Mouse (Mus musculus) intestine, embryonic 15.5 days (tissue): ENCODE data around the gene Olfr589. TPM values are rescaled to one million over a fixed set of nuclear protein-coding genes. Genes with fewer than 3 reads are reported as not detected.
"Not testable (repeated sequence)": the region's sequence is repeated elsewhere in the genome, so short reads cannot be mapped to it uniquely, and the experiment has no call there.

Experiments used
- ATAC-seq: fragments of 200-750 bp; cut with Nextera tagmentation; 2 replicates; pipeline ENCODE4 v1.8.0; 2017; ENCODE audit warnings: moderate TSS enrichment, moderate library complexity
- H3K27ac ChIP-seq: fragments of 300-500 bp; sonication (generic); 2 replicates; pipeline ENCODE4 v1.5.1; 2015; ENCODE audit warnings: mild to moderate bottlenecking, inconsistent platforms
- H3K27me3 ChIP-seq: fragments of 300-500 bp; sonication (generic); replicated peaks from 2 replicates; pipeline ENCODE4 v1.6.1; 2015; ENCODE audit warnings: inconsistent platforms
- H3K36me3 ChIP-seq: fragments of 300-500 bp; sonication (generic); 2 replicates; pipeline ENCODE4 v1.6.1; 2015; ENCODE audit warnings: inconsistent platforms
- H3K4me1 ChIP-seq: fragments of 300-500 bp; sonication (generic); replicated peaks from 2 replicates; pipeline ENCODE4 v1.6.1; 2015; ENCODE audit warnings: inconsistent platforms
- H3K4me2 ChIP-seq: fragments of 300-500 bp; sonication (generic); replicated peaks from 2 replicates; pipeline ENCODE4 v1.6.1; 2015; ENCODE audit warnings: mild to moderate bottlenecking, inconsistent platforms
- H3K4me3 ChIP-seq: fragments of 300-500 bp; sonication (generic); replicated peaks from 2 replicates; pipeline ENCODE4 v1.5.1; 2015; ENCODE audit warnings: inconsistent platforms
- H3K9ac ChIP-seq: fragments of 300-500 bp; sonication (generic); 2 replicates; pipeline ENCODE4 v1.6.1; 2015; ENCODE audit warnings: inconsistent platforms
- H3K9me3 ChIP-seq: fragments of 300-500 bp; sonication (generic); 2 replicates; pipeline ENCODE4 v1.6.1; 2016; ENCODE audit warnings: inconsistent platforms
- WGBS: fragments of 180-500 bp; shearing (Covaris S2); methylation state at CpG from one replicate; pipeline ENCODE4 v1.1.7; 2015; 5-methylcytosine and 5-hydroxymethylcytosine counted together
- polyA plus RNA-seq: library from polyadenylated mRNA; unstranded; fragments of >200 nt; fragmentation: Nextera tagmentation; extraction: Ambion mirVana; gene quantifications from 2 replicates; pipeline ENCODE4 v1.2.1, GENCODE M21; 2015

Gene Olfr589
- not detected in 2 replicates for polyA plus RNA-seq

DNA sequence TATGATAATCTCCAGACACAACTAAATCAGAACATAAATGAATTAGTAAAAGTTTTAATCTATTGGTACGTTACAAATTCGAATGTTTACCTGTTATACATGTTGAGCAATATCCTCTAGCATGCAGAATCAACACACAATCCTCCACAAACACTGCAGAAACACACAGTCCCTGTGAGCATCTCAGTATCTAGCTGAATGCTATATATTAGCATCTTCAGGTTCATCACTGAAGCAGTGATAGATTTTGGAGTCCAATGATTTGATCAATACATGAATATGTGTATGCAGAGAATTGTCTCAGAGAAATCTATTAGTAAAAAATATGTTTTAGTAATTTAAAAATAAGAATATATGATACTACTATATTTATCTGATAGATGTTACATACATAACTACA lies at the start of gene Olfr589:
TSS of gene Olfr589 (minus strand) at position 101 of the 400 bp plus-strand sequence.
- no peaks in the 10 kb centered on the region for H3K36me3 ChIP-seq
- no peak within 1 kb of the TSS for H3K9ac ChIP-seq
- no peaks in the 10 kb centered on the region for H3K9me3 ChIP-seq
- H3K4me1 ChIP-seq: no peaks in the 10 kb centered on the region
- no peak within 1 kb of the TSS for H3K27ac ChIP-seq
- WGBS: 54% methylated on average over 2 of the region's 2 CpGs
- no peak within 1 kb of the TSS for H3K4me2 ChIP-seq
- no peak for ATAC-seq
- no peaks in the 10 kb centered on the region for H3K27me3 ChIP-seq
- no peak within 1 kb of the TSS for H3K4me3 ChIP-seq

DNA sequence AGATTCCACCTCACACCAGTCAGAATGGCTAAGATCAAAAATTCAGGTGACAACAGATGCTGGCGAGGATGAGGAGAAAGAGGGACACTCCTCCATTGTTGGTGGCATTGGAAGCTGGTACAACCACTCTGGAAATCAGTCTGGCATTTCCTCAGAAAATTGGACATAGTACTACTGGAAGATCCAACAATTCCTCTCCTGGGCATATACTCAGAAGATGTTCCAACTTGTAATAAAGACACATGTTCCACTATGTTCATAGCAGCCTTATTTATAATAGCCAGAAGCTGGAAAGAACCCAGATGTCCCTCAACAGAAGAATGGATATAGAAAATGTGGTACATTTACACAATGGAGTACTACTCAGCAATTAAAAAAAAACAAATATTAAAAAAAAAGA lies 28.3 kb upstream of the Olfr589 start, which contains the start of gene Olfr592:
TSS of gene Olfr592 (plus strand) at position 301 of the 400 bp plus-strand sequence.
- H3K4me3 ChIP-seq, H3K9ac ChIP-seq, H3K36me3 ChIP-seq, H3K27me3 ChIP-seq, H3K4me1 ChIP-seq, H3K9me3 ChIP-seq, H3K27ac ChIP-seq, H3K4me2 ChIP-seq, ATAC-seq: not testable (repeated sequence)
- WGBS: 78% methylated on average over 1 of the region's 1 CpGs

DNA sequence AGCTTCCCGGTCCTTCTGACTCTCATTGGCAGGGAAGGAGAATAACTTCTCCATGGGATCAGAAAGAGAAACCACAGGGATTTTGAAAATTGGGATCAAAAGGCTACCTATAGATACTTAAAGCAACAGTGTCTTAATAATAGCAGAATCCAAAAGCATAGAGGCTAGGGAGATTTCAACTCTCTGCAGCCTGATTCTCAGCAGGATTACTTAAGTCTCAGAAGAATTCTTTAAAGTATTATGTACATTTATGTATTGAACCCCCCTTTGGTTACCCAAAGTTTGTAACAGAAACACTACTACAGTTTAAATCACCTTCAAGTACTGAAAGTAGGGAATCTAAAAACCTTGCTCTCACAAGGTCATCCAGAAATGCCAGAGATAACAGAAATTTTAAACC lies 22.1 kb upstream of the Olfr589 start, which contains the start of gene Olfr591:
TSS of gene Olfr591 (minus strand) at position 101 of the 400 bp plus-strand sequence.
- Histone ChIP-seq H3K4me1 (no peaks in the 10 kb centered on the region), H3K36me3 (no peaks in the 10 kb centered on the region)

GRCm38 (mm10) chr7:103169697-103170096 lies 13.5 kb upstream of the Olfr589 start:
- Histone ChIP-seq H3K27me3 (no peaks in the 10 kb centered on the region), H3K9ac (no peak overlapping the region), H3K4me3 (no peak overlapping the region), H3K36me3 (no peaks in the 10 kb centered on the region), H3K4me1 (no peaks in the 10 kb centered on the region), H3K4me2 (no peak overlapping the region), H3K27ac (no peak overlapping the region), H3K9me3 (no peaks in the 10 kb centered on the region)
- ATAC-seq: no peak
- 75% methylated on average over 5 of the region's 5 CpGs for WGBS

More for the DNA sequence above, 22.1 kb upstream of the Olfr589 start, which contains the start of gene Olfr591:
- Histone ChIP-seq H3K27me3 (no peaks in the 10 kb centered on the region), H3K9me3 (no peaks in the 10 kb centered on the region), H3K27ac (no peak within 1 kb of the TSS), H3K4me3 (no peak within 1 kb of the TSS), H3K9ac (no peak within 1 kb of the TSS), H3K4me2 (no peak within 1 kb of the TSS)
- no peak for ATAC-seq
- 81% methylated on average over 1 of the region's 1 CpGs for WGBS

- no peaks in the 10 kb centered on the region for H3K27me3 ChIP-seq
- no peaks in the 10 kb centered on the region for H3K9me3 ChIP-seq
- WGBS: 80% methylated on average over 1 of the region's 1 CpGs
- H3K4me1 ChIP-seq: no peaks in the 10 kb centered on the region
- H3K27ac ChIP-seq: no peak within 1 kb of the TSS
- ATAC-seq: no peak
- no peak within 1 kb of the TSS for H3K9ac ChIP-seq
- H3K4me3 ChIP-seq: no peak within 1 kb of the TSS
- H3K4me2 ChIP-seq: no peak within 1 kb of the TSS
- H3K36me3 ChIP-seq: no peaks in the 10 kb centered on the region
These were observed 15.6 kb downstream of the Olfr589 start, which contains the start of gene Olfr588-ps1 for GRCm38 (mm10) chr7:103140579-103140978. Olfr588-ps1 (plus strand) TSS chr7:103140879.

- Histone ChIP-seq H3K9ac (no peak within 1 kb of the TSS), H3K27me3 (no peaks in the 10 kb centered on the region), H3K4me3 (no peak within 1 kb of the TSS), H3K36me3 (no peaks in the 10 kb centered on the region), H3K27ac (no peak within 1 kb of the TSS), H3K4me2 (no peak within 1 kb of the TSS), H3K4me1 (no peaks in the 10 kb centered on the region), H3K9me3 (no peaks in the 10 kb centered on the region)
- WGBS: 88% methylated on average over 3 of the region's 3 CpGs
- ATAC-seq: no peak
These were observed 30.6 kb downstream of the Olfr589 start, which contains the start of gene Olfr586 for GRCm38 (mm10) chr7:103125538-103125937. Olfr586 (minus strand) TSS chr7:103125638.

- no peak overlapping the region for H3K4me3 ChIP-seq
- no peaks in the 10 kb centered on the region for H3K9me3 ChIP-seq
- H3K27me3 ChIP-seq: no peaks in the 10 kb centered on the region
- no peak overlapping the region for H3K4me2 ChIP-seq
- no peak overlapping the region for H3K27ac ChIP-seq
- no peaks in the 10 kb centered on the region for H3K36me3 ChIP-seq
- no peak overlapping the region for H3K9ac ChIP-seq
- ATAC-seq: no peak
- 52% methylated on average over 3 of the region's 3 CpGs for WGBS
- H3K4me1 ChIP-seq: no peaks in the 10 kb centered on the region
These were observed 36.8 kb downstream of the Olfr589 start for GRCm38 (mm10) chr7:103119406-103119805.

Other genes with a start within 250 kb of the Olfr589 start
- gene Olfr571, start 238.8 kb downstream of the Olfr589 start, polyA plus RNA-seq: not detected in 2 replicates
- gene Olfr572, start 231.9 kb downstream of the Olfr589 start, polyA plus RNA-seq: not detected in 2 replicates
- gene Olfr573-ps1, start 213.8 kb downstream of the Olfr589 start, polyA plus RNA-seq: not detected in 2 replicates
- gene Olfr574, start 207.9 kb downstream of the Olfr589 start, polyA plus RNA-seq: not detected in 2 replicates
- not detected in 2 replicates for gene Olfr575, start 197.6 kb downstream of the Olfr589 start, polyA plus RNA-seq
- not detected in 2 replicates for gene Olfr576, start 193.7 kb downstream of the Olfr589 start, polyA plus RNA-seq
- gene Olfr577, start 180.4 kb downstream of the Olfr589 start, polyA plus RNA-seq: not detected in 2 replicates
- gene Olfr578, start 167.0 kb downstream of the Olfr589 start, polyA plus RNA-seq: not detected in 2 replicates
- not detected in 2 replicates for gene Olfr582, start 118.3 kb downstream of the Olfr589 start, polyA plus RNA-seq
- not detected in 2 replicates for gene Olfr583, start 105.1 kb downstream of the Olfr589 start, polyA plus RNA-seq
- not detected in 2 replicates for gene Olfr584, start 74.5 kb downstream of the Olfr589 start, polyA plus RNA-seq
- not detected in 2 replicates for gene Olfr585, start 58.6 kb downstream of the Olfr589 start, polyA plus RNA-seq
- not detected in 2 replicates for gene Olfr586, start 30.7 kb downstream of the Olfr589 start, polyA plus RNA-seq
- gene Olfr588-ps1, start 15.5 kb downstream of the Olfr589 start, polyA plus RNA-seq: not detected in 2 replicates
- gene Olfr591, start 22.0 kb upstream of the Olfr589 start, polyA plus RNA-seq: not detected in 2 replicates
- not detected in 2 replicates for gene Olfr592, start 28.4 kb upstream of the Olfr589 start, polyA plus RNA-seq
- not detected in 2 replicates for gene Olfr593, start 55.5 kb upstream of the Olfr589 start, polyA plus RNA-seq
- gene Olfr594, start 60.6 kb upstream of the Olfr589 start, polyA plus RNA-seq: not detected in 2 replicates
- gene Usp17ld, start 96.1 kb upstream of the Olfr589 start, polyA plus RNA-seq: not detected in 2 replicates
- not detected in 2 replicates for gene Olfr596, start 149.3 kb upstream of the Olfr589 start, polyA plus RNA-seq
- not detected in 2 replicates for gene Olfr597, start 160.0 kb upstream of the Olfr589 start, polyA plus RNA-seq
- not detected in 2 replicates for gene Olfr598, start 167.2 kb upstream of the Olfr589 start, polyA plus RNA-seq
- not detected in 2 replicates for gene Olfr599, start 179.6 kb upstream of the Olfr589 start, polyA plus RNA-seq
- not detected in 2 replicates for gene Olfr600, start 193.3 kb upstream of the Olfr589 start, polyA plus RNA-seq
- not detected in 2 replicates for gene Olfr601, start 206.3 kb upstream of the Olfr589 start, polyA plus RNA-seq
- not detected in 2 replicates for gene Olfr603, start 229.8 kb upstream of the Olfr589 start, polyA plus RNA-seq